Mouse (Mus musculus) left cerebral cortex, adult 18-20 months (tissue): ENCODE data around the gene Smyd3. TPM values are rescaled to one million over a fixed set of nuclear protein-coding genes. Genes with fewer than 3 reads are reported as not detected.

Experiments used
- DNase-seq, 2 experiments: peaks; one replicate each; pipeline ENCODE4 v3.0.0; 2021 to 2022; ENCODE audit warnings: low spot score in 2 of 2, mixed read lengths in 1 of 2
- total RNA-seq, 2 experiments: library from RNA; stranded (reverse); gene quantifications; 2 replicates each; pipeline ENCODE4 v1.2.3; 2021

Gene Smyd3
- total RNA-seq, 2 experiments from 2014 or later, result 26.6 to 27.4 TPM

- no peak for DNase-seq
Measured at GRCm38 (mm10) chr1:179539054-179539453, 21.2 kb upstream of the Smyd3 start.

GRCm38 (mm10) chr1:179519901-179520300 is 2.1 kb upstream of the Smyd3 start:
- DNase-seq, result no peak

GRCm38 (mm10) chr1:179516941-179517712 is 714 bp downstream of the Smyd3 start:
- peak in 1 of 2 experiments; percentile 6 for DNase-seq

GRCm38 (mm10) chr1:179511895-179512294 is 5.9 kb downstream of the Smyd3 start:
- DNase-seq, result peak; percentile 3 to 33

GRCm38 (mm10) chr1:179510546-179511340 is 7.1 kb downstream of the Smyd3 start:
- no peak for DNase-seq

- peak in 1 of 2 experiments; percentile 27 for DNase-seq
Measured at GRCm38 (mm10) chr1:179506530-179507315, 11.1 kb downstream of the Smyd3 start.

- DNase-seq, result peak in 1 of 2 experiments; percentile 19
Measured at GRCm38 (mm10) chr1:179502565-179502964, 15.3 kb downstream of the Smyd3 start.

GRCm38 (mm10) chr1:179499257-179499656 is 18.6 kb downstream of the Smyd3 start:
- DNase-seq, result no peak

- DNase-seq, result no peak
Measured at GRCm38 (mm10) chr1:179492908-179493307, 24.9 kb downstream of the Smyd3 start.

- no peak for DNase-seq
Measured at GRCm38 (mm10) chr1:179488520-179488919, 29.3 kb downstream of the Smyd3 start.

GRCm38 (mm10) chr1:179487990-179488389 is 29.9 kb downstream of the Smyd3 start:
- no peak for DNase-seq

GRCm38 (mm10) chr1:179487238-179487637 is 30.6 kb downstream of the Smyd3 start:
- no peak for DNase-seq

GRCm38 (mm10) chr1:179485784-179486540 is 31.9 kb downstream of the Smyd3 start:
- DNase-seq, result no peak

GRCm38 (mm10) chr1:179480862-179481261 is 37.0 kb downstream of the Smyd3 start:
- DNase-seq, result no peak

GRCm38 (mm10) chr1:179477157-179477902 is 40.5 kb downstream of the Smyd3 start:
- DNase-seq, result peak; percentile 49 to 54

GRCm38 (mm10) chr1:179476461-179477156 is 41.2 kb downstream of the Smyd3 start:
- no peak for DNase-seq

GRCm38 (mm10) chr1:179474776-179475175 is 43.1 kb downstream of the Smyd3 start:
- DNase-seq, result no peak

- no peak for DNase-seq
Measured at GRCm38 (mm10) chr1:179473920-179474643, 43.8 kb downstream of the Smyd3 start.

- DNase-seq, result no peak
Measured at GRCm38 (mm10) chr1:179467970-179468369, 49.9 kb downstream of the Smyd3 start.
